Mouse (Mus musculus): ENCODE data around the gene Pex10. TPM values are rescaled to one million over a fixed set of nuclear protein-coding genes. Genes with fewer than 3 reads are reported as not detected.

Gene Pex10
- polyA plus RNA-seq, 1 experiment from 2014 or later, result 6.6 TPM

DNA sequence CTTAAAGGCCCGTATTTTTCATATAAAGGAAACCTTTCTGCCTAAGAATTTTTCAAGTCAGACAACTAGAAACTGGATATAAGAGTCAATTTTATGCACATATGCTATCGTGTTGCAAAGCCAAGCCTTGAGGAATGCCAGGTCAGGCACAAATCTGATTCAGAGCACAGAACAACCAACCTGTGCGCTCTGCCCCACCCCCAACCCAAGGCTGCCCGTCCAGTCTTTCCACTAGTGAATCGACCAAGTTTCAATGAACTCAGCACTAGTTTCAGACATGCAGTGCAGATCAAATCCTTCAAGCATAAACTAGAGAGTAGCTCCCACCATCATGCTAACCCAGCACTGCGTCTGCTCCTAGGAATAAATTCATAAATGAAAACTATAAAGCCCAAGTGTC lies 12.8 kb downstream of the Pex10 start:
- no peak for TF ChIP-seq CTCF (IDR thresholded peaks at IDR 0.05)
- no peak for ATAC-seq
- CTCF ChIA-PET, result no interaction called here
- POLR2A ChIA-PET, result no interaction called here
- in situ Hi-C loops (cut with MboI; ENCODE audit: low pct_unique_long_range_greater_than_20kb), result no loop called here
- H3K27me3 ChIP-seq, result no peaks in the 10 kb centered on the region
- no peak for DNase-seq (ENCODE audit: low read depth, low spot score)

DNA sequence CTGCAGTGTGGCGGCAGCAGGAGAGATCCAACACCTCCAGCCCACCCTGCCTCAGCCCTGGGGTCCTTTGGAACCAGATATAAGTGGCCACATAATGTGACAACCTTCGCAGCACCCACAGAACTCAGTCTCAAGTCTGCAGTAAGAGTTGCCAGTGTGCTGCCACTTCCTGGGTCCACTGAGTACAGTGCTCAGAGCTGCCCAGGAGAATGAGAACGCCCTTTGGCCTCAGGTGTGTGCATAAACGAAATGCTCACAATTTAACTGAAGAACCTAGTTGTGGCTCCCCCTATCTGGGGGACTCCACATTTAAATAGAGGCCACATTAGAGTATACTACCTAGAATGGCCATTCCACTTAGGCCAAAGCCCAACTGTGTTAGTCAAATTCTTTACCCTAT lies 16.7 kb downstream of the Pex10 start:
- TF ChIP-seq CTCF (IDR thresholded peaks at IDR 0.05), result no peak
- ChIA-PET POLR2A (no interaction called here), CTCF (interaction anchor here (1.4 kb wide), 1 partner anchor 11 kb away, joined by 3 read pairs; no protein-coding TSS in a partner anchor)
- no peak for ATAC-seq
- no peaks in the 10 kb centered on the region for H3K27me3 ChIP-seq
- in situ Hi-C loops (cut with MboI; ENCODE audit: low pct_unique_long_range_greater_than_20kb), result no loop called here
- no peak for DNase-seq (ENCODE audit: low read depth, low spot score)

DNA sequence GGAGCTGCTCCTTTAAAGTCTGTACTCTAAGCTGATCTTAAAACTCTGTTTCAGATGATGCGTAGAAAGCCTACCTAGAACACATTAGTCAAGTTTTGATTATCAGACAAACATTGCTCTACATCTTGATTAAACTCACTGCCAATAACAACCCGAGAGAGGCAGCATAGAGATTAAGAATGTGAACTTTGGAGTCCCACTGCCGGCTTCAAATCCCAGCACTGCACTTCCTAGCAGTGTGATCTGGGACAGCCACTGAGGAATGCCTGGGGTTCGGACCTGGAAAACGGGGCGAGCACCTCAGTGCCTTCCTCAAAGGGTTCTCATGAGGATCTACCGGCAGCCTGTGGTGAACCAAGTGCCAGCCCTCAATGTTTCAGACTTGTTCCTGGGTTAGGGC lies 17.5 kb downstream of the Pex10 start:
- DNase-seq (ENCODE audit: low read depth, low spot score) (no peak), ATAC-seq (no peak)
- CTCF ChIA-PET, result interaction anchor here (1.4 kb wide), 1 partner anchor 10 kb away, joined by 3 read pairs; no protein-coding TSS in a partner anchor
- H3K27me3 ChIP-seq, result no peaks in the 10 kb centered on the region
- POLR2A ChIA-PET, result no interaction called here
- TF ChIP-seq CTCF (IDR thresholded peaks at IDR 0.05), result no peak
- in situ Hi-C loops (cut with MboI; ENCODE audit: low pct_unique_long_range_greater_than_20kb), result no loop called here

DNA sequence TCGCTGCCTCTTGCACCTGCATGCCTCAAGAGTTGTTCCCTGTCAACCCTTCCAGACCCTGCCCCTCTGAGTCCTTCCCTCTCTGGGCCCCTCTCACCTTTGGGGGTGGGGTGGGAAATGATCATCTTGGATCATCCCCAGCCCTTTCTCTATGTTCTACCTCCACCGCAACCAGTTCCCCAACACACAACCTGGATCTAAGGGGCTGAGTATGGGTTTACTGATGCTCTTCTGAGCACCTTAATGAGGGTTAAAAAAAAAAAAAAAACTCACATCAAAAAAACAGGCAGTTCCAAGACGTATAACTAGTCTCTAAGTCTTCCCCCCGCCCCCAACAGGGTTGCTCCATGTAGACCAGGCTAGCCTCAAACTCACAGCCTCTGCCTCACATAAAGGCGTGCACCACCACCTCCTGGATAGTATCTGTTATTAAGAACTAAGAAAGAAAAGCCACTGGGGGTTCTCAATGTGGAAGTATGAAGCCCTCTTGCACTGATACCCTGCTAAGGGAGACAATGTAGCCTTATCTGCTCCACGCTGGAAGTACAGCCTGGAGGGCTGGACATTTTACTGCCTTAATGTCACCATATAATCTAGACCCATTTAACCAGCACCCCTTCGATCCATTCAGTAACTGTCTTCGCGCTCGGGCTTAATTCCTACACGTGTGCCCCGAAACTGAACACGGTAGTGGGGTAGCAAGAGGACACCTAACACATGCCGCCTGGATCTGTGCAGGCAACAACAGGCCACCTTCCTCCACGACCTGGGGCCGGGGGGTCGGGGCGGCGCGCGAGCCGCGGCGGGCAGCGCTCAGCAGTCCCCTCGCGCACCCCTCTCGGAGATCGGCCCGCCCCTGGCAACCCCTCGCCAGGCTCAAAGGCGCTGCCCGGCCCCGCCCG lies 18.6 kb downstream of the Pex10 start:
- peak; percentile 36 for ATAC-seq
- ChIA-PET CTCF (interaction anchor here (1.4 kb wide), 1 partner anchor 9 kb away, joined by 3 read pairs; no protein-coding TSS in a partner anchor), POLR2A (no interaction called here)
- no peak for DNase-seq (ENCODE audit: low read depth, low spot score)
- no peaks in the 10 kb centered on the region for H3K27me3 ChIP-seq
- no peak for TF ChIP-seq CTCF (IDR thresholded peaks at IDR 0.05)
- in situ Hi-C loops (cut with MboI; ENCODE audit: low pct_unique_long_range_greater_than_20kb), result no loop called here

DNA sequence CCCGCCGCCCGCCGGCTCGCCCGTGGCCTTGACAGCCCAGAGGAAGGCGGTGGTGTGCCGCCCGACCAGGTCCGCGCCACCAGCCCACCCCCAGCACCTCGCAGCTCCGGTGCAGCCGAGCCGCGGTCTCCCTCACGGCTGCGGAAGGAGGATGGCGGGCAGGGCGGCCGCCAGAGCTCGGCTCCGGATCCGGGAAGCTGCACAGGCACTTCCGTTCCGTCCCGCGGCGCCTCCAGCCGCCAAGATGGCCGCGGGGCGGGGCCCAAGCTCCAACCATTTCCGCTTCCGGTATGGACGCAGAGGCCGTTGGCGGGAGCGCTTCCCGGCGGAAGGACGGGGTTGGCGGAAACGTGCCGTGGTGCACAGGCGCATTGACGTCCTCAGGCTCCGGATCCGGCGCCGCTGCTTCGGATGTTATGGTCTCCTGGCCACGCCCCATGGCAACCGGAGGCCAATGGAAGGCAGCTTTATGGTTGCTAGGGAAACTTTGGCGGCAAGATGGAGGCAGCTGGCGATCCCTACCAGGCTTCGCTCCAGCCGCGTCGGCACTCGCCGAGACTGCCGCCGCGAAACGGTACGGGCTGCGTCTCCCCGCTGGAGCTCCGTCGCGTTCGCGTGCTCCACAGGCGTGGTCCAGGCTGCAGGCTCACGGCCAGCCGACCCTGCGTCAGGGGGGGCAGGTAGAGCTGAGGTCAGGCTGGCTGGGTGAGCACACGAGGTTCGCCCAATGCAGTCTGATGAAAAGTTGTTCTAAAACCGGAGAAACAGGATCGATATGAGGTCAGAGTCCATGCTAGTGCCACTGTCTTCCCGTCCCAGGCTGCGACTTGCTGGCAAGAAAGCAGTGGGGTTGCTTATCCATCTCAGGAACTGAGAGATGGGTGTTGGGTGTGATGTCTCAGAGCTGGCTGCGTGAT lies 19.6 kb downstream of the Pex10 start, which contains the start of the genes Rer1 and Morn1:
Gene Rer1, minus strand, starts transcription at position 275 of the 917 bp plus-strand sequence.
Gene Morn1, plus strand, starts transcription at position 470 of the 917 bp plus-strand sequence.
- TF ChIP-seq CTCF (IDR thresholded peaks at IDR 0.05), result no peak
- in situ Hi-C loops (cut with MboI; ENCODE audit: low pct_unique_long_range_greater_than_20kb), result no loop called here
- ChIA-PET POLR2A (interaction anchor here (0.9 kb wide), 1 partner anchor 163 kb away, joined by 3 read pairs; the partner anchor contains the start of gene Faap20), CTCF (interaction anchor here (0.9 to 1.1 kb wide), 2 partner anchors 9 to 163 kb away, joined by 3 to 4 read pairs; partner anchors contain the start of gene Faap20)
- ATAC-seq, result peak; percentile 91
- no peaks in the 10 kb centered on the region for H3K27me3 ChIP-seq
- DNase-seq (ENCODE audit: low read depth, low spot score), result peak; percentile 96

DNA sequence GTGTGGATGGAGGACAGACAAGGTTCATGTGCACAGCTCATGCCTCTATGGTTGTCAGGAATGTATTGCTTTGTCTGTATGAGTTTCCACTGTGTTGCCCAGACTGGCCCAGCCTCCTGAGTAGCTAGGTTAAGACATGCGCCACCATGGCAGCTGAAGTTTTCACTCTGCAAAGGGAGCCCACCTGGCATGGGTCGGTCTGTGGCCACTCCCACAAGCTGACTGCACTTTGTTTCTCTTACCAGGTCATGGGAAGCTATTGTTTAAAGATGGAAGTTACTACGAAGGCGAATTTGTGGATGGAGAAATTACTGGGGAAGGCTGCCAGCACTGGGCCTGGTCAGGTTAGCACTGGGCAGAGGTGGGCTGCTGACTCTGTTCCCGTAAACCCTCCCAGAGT lies 22.4 kb downstream of the Pex10 start:
- in situ Hi-C loops (cut with MboI; ENCODE audit: low pct_unique_long_range_greater_than_20kb), result no loop called here
- ChIA-PET CTCF (no interaction called here), POLR2A (no interaction called here)
- no peak for TF ChIP-seq CTCF (IDR thresholded peaks at IDR 0.05)
- no peak for ATAC-seq
- no peaks in the 10 kb centered on the region for H3K27me3 ChIP-seq
- no peak for DNase-seq (ENCODE audit: low read depth, low spot score)

DNA sequence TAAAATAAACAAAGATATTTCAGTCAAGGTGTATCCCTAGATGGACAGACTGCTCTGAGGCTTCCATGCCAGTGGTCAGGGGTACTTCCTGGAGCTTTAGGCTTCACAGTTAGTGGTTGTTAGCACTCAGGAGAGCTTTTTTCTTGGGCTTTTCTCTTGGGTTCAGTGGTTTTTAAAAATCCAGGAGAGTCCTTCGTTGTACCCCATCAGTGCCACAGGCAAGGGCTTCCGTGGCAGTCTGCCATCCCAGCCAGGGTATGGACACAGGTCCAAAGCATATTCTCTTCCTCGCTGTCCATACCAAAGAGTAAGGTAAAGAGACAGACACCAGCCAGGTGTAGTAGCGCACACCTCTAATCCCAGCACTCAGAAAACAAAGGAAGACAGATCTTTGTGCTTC lies 23.3 kb downstream of the Pex10 start:
- DNase-seq (ENCODE audit: low read depth, low spot score) (no peak), ATAC-seq (no peak)
- in situ Hi-C loops (cut with MboI; ENCODE audit: low pct_unique_long_range_greater_than_20kb), result loop anchor here (5.0 kb wide), 1 partner anchor 217 kb away; no protein-coding TSS in a partner anchor
- POLR2A ChIA-PET, result no interaction called here
- no peak for TF ChIP-seq CTCF (IDR thresholded peaks at IDR 0.05)
- no peaks in the 10 kb centered on the region for H3K27me3 ChIP-seq
- CTCF ChIA-PET, result no interaction called here

DNA sequence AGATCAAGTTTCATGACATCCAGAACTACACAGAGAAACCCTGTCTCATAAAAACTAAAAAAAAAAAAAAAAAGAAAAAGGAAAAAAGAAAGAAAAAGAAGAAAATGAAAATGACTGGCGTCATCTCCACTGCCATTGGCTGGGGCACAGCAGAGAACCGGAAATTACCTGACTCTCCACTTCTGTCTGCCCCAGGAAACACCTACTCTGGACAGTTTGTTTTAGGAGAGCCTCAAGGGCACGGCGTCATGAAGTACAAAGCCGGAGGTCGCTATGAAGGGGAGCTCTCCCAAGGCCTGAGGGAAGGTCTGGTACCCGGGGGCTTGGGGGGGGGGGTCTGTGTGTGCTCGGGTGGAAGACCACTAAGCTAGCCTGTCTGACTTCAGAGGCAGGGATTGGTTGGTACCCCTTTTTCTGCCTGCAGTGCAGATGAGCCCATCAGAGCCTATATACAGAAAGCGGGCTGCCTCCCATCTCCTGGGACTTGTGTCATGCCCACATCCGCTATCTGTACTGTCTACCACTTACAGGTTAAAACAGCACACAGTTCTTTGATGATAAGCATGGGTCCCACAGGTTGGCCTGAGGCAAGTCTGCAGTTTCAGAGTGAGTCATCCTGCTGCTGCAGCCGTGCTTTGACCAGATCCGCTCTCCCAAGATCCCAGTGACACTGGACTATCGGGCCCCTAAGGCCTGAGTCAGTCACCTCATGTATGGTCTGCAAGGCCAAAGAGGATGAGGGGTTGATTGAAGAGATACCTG lies 24.1 kb downstream of the Pex10 start:
- ChIA-PET POLR2A (no interaction called here), CTCF (interaction anchor here (7.9 kb wide), 1 partner anchor 160 kb away, joined by 50 read pairs; the partner anchor contains the start of gene Faap20)
- ATAC-seq, result no peak
- in situ Hi-C loops (cut with MboI; ENCODE audit: low pct_unique_long_range_greater_than_20kb), result loop anchor here (5.0 kb wide), 1 partner anchor 216 kb away; no protein-coding TSS in a partner anchor
- H3K27me3 ChIP-seq, result no peaks in the 10 kb centered on the region
- no peak for DNase-seq (ENCODE audit: low read depth, low spot score)
- TF ChIP-seq CTCF (IDR thresholded peaks at IDR 0.05), result no peak

DNA sequence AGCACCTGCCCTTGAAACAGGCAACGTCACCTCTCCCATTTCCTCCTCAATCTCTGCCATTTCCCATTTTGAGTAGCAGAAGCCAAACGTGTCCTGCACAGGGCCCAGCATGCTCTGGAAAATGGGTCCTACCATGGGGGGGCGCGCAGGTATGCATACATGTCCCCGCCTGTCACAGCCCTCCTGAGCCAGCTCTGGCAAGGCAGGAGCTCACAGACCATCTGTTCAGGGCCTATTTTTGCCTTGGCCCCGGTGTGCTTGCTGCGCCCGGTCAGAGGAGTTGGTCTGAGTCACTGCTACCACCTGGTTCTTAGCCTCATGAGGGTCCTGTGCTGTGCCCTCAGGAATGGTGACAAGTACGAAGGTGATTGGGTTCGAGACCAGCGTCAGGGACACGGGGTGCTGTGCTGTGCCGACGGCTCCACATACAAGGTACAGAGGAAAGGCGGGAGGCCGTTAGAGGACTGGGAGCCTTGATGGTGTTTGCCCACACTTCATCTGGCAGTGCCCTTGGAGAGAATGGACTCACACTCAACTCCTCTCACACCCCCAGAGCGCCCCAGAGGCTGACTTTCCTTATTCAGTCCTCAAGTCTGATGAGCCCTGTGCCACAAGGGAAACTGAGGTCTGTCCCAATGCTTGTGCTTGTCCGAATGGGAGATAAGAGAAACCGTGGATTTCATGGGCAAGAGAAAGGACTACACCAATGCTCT lies 26.1 kb downstream of the Pex10 start:
- in situ Hi-C loops (cut with MboI; ENCODE audit: low pct_unique_long_range_greater_than_20kb), result loop anchor here (5.0 kb wide), 1 partner anchor 214 kb away; no protein-coding TSS in a partner anchor
- ChIA-PET CTCF (interaction anchor here (1.1 to 7.9 kb wide), 5 partner anchors 82 to 158 kb away, joined by 3 to 50 read pairs (median 4); partner anchors contain the start of gene Faap20), POLR2A (interaction anchor here (1.0 kb wide), 1 partner anchor 156 kb away, joined by 3 read pairs; the partner anchor contains the start of gene Faap20)
- ATAC-seq (no peak), DNase-seq (ENCODE audit: low read depth, low spot score) (no peak)
- no peaks in the 10 kb centered on the region for H3K27me3 ChIP-seq
- no peak for TF ChIP-seq CTCF (IDR thresholded peaks at IDR 0.05)

Measured in Patski (cell line).